8 mouse cellular contexts compared by ENCODE assay signal in the genomic region with DNA sequence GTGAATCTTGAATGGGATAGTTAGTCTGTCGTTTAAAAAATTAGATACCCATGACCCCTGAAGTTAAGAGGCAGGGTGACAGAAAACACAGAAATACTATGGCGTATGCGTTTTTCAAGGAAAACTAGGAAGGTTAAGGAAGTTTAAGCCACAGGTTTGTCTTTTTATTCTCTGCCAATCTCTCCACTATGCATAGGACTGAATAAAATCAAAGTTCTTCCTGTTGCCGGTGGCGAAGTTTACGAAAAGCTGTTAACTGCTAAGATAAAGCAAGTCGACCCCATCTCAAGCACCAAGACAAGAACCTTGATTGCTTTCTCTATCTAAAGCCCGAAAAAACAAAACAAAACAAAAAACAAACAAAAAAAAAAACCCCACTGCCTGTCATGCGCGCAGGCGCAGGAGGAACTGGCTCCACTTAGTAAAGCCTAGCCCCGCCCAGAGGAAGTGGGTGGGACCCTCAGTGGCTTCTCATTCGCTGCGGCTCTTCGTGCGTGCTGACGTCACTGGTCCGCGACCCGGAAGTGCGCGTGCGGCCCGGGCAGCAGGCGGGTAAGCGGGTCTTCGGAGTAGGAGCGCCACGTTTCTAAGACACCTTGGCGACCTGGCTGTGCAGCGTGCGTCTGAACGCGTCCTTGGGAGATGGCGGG. TPM values are rescaled to one million over a fixed set of nuclear protein-coding genes. Genes with fewer than 3 reads are reported as not detected.
DNase-seq lines count a peak whose midpoint lies in the region; ATAC-seq lines count a peak whose summit lies in the region.

A gene (plus strand): TSS at position 481 of the 650 bp plus-strand sequence.

- WGBS in lung, embryonic 16.5 days = 7% methylated on average over 34 of the region's 35 CpGs

- peak; percentile 86 for DNase-seq in MEL-GATA-1-ER (ENCODE audit: extremely low read depth, low read depth)
- DNase-seq in cerebellum, adult 8-10 months = peak; percentile 95
- DNase-seq in forelimb bud, embryonic 11.5 days (ENCODE audit: low read depth, low spot score) = peak; percentile 96
- peak; percentile 94 for DNase-seq in layer of hippocampus, adult 9-10 months (ENCODE audit: low spot score)
- DNase-seq in ovary, postnatal 10 days (ENCODE audit: low spot score) = peak; percentile 83
- peak; percentile 95 to 98 for DNase-seq in thymus, postnatal 10 days (ENCODE audit: low spot score in 2 of 2)

- H3K36me3 ChIP-seq in lung, embryonic 16.5 days (ENCODE audit: control insufficient read depth, insufficient read depth, low read length) = peaks cover 17% of the 10 kb centered on the region

- H3K9ac ChIP-seq in lung, embryonic 16.5 days (ENCODE audit: low read length) = peak within 1 kb of the TSS; percentile 80

- peak within 1 kb of the TSS; percentile 68 for H3K4me2 ChIP-seq in lung, embryonic 16.5 days (ENCODE audit: low read depth, low read length)

- peak within 1 kb of the TSS; percentile 50; the same call in 1 of the 2 replicates for H3K27ac ChIP-seq in lung, embryonic 16.5 days (ENCODE audit: low read length)

- peak; percentile 98 to 100 for ATAC-seq in hematopoietic stem cell, adult 5-6 weeks (replicated peaks in 1 of 2; ENCODE audit: insufficient read depth in 1 of 2, low FRiP score in 2 of 2, low TSS enrichment in 1 of 2, low read depth in 1 of 2, poor library complexity in 2 of 2, severe bottlenecking in 2 of 2)
- ATAC-seq in lung, embryonic 16.5 days (ENCODE audit: low read depth) = peak; percentile 100

- no peaks in the 10 kb centered on the region for H3K27me3 ChIP-seq in lung, embryonic 16.5 days (ENCODE audit: control insufficient read depth, insufficient read depth, low read depth, low read length)

- no peaks in the 10 kb centered on the region for H3K9me3 ChIP-seq in lung, embryonic 16.5 days (ENCODE audit: control insufficient read depth, low read length)

- peak within 1 kb of the TSS; percentile 86 for H3K4me3 ChIP-seq in lung, embryonic 16.5 days (ENCODE audit: low read length)

- H3K4me1 ChIP-seq in lung, embryonic 16.5 days (replicated peaks; ENCODE audit: control insufficient read depth, insufficient read depth, low read length) = peaks cover 9% of the 10 kb centered on the region

RNA-seq across cellular contexts. Expression of the gene that starts here (rescaled TPM):
- total RNA-seq in hematopoietic stem cell, adult 5-6 weeks (2017) = 80.5 and 105 TPM in 2 replicates
- polyA plus RNA-seq in lung, embryonic 16.5 days (2015; fragmentation: Nextera tagmentation; extraction: Ambion mirVana) = 53.5 and 54.9 TPM in 2 replicates

Comparison
In these comparisons a context has a peak if more than half of its experiments do, and no peak if none do; other contexts are left out.
1. Peak in every context shown above with its lines: DNase-seq, ATAC-seq, H3K4me3 ChIP-seq and H3K27ac ChIP-seq.